Mouse (Mus musculus) layer of hippocampus, postnatal 14 days (tissue): ENCODE data around the gene Jarid2. TPM values are rescaled to one million over a fixed set of nuclear protein-coding genes. Genes with fewer than 3 reads are reported as not detected.
A peak's percentile ranks its signal among the peaks of the same experiment; 100 is the strongest.

Experiments
- DNase-seq, 2 experiments: peaks; one replicate each; pipeline ENCODE4 v3.0.0; 2021 to 2022; ENCODE audit warnings: low spot score in 2 of 2, mixed read lengths in 1 of 2
- total RNA-seq, 2 experiments: library from RNA; stranded (reverse); gene quantifications; 2 replicates each; pipeline ENCODE4 v1.2.3; 2021

The Jarid2 gene
- total RNA-seq, 2 experiments from 2014 or later, result 38.4 to 40.2 TPM

DNA sequence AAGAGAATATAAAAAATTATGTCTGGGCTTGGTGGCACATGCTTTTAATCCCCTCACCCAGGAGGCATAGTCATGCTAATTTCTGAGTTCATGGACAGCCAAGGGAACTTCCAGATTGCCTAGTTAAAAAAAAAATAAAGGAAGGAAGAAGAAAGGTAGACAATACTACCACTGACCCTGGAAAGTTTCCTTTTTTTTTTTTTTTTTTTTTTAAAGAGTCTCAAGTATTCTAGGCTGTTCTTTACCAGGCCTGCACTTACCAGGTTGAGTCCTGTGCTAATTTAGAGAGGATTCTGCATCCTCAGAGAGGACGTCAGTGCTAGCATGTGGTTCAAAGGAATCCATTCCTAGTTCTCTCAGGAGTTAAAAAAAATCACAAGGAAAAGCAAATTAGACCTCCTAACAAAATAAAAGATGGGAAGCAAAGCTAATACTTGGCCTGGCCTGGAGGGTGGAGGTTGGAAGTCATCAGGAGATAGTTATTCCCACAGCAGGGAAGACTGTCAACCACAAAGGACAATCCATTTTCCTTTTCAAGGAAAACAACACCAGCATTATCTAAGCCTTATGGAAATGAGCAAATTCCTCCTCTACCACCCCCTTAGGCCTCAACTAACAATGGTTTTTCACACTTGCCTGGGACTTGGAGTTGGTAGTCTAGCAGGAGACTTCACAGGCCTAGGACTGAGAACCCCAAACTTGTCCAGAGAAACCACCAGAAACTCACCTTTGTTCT is 961 bp upstream of the Jarid2 start:
- DNase-seq, result no peak

DNA sequence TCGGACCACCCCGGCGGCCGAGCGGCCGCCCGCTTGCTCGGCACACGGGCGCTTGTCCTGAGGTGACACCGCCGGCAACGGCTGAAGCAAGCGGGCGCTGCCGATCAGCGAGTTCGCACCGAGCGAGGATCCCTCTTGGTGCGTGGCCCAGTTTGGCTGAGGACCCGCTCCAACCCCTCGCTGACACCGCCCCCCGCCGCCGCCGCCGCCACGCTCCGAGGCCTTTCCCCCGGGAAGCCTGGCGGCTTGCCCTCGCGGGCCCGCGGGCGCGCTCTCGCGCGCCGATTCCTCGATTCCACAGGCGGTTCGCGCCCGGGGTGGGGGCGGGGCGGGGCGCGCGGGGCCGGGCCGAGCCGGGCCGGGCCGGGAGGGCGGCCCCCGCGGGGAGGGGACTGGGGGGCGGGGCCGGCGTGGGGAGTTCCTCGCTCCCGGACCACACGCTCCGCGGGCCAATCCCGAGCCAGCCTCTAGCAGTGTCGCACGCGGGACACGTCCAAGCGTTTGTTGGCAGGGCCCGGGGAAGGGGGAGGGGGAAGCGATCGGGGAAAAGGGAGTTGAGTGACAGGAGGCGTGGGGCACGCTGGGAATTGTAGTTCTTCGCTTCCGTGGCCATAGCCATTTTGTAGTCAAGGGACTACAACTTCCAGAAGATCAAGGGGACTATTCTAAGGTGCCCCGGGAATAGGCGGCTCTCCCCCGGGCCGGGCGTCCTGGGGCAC is 1.0 kb downstream of the Jarid2 start:
- DNase-seq, result peak; percentile 100

DNA sequence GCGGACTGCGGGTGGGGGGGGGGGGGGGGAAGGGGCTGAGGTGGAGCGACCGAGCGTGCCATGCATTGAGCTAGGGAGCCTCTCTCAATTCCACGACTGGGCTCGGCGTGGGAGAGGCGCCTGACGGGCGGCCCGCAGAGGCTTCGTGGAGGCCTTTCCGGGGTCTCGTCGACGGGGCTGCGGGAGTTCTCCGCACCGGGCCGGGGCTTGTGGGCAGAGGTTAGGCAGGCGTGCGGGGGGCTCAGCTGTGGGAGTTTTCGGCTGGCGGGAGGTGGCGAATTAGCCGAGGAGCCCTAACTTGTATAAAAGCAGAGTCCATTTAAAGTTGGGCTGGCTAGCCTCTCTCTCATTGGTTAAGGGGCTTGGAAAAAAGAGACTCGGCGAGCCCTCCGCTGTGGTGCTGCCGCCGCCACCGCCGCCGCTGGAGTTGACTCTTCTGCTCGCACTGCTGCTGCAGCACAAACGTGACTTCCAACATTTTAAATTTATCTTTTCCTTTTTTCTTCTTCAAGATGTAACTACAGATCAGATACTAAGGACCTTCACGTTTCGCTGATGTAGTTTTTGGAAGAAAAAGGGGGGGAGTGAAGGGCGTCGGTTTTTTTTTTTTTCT is 1.8 kb downstream of the Jarid2 start:
- peak; percentile 92 to 98 for DNase-seq

DNA sequence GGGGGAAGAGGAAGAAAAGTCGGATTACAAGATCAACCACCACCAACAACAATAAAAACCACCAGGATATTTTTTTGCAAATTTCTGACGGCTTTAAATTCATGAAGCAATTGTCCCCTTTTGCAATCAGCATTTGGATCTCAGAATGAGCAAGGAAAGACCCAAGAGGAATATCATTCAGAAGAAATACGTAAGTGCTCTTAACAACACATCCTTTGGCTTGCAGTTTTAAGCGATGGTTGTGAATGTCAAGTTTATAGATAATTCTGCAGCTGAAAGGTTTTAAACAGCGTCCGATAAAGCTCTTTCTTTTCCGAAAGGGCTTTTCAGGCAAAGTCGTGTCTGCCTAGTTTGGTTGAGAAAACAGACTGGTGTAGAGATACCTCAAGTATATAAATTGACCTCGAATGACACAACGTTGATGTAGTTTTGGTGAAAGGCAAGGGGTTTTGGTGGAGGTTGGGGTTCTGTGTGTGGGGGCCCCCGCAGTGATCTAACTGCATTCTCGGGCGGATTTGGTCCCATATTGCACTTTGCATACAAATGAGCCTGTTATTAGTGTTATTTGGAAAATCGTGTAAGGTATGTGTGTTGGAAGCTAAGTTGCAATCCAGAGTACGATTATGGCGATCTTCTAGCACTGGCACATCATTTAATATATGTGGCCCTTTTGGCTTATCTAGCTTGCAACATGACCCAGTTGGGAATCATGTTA is 2.6 kb downstream of the Jarid2 start:
- peak in 1 of 2 experiments; percentile 13 for DNase-seq

DNA sequence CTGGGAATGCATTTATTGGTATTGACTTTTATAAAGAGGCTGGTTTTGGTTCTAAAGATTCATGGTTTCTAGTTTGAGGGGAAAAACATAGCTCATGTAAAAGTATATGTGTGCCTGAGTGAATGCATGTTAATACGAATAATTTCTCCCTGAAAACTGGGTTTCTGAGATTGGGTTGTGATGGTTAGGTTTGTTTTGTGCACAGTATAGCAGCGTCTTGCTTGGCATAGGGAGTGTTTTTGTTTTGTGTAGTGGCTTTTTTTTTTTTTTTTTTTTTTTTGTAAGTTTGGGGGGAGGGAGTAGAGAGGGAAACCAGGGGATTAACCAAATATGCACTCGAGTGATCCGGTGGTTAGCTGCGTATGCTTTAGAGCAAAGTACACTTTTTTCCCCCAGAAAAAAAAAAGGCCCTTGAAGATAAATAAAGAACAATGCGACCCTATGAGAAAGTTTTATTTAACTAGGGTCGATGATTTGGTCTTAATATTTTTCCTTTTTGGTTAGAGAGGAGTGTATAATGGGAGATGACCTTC is 3.2 kb downstream of the Jarid2 start:
- DNase-seq, result no peak

DNA sequence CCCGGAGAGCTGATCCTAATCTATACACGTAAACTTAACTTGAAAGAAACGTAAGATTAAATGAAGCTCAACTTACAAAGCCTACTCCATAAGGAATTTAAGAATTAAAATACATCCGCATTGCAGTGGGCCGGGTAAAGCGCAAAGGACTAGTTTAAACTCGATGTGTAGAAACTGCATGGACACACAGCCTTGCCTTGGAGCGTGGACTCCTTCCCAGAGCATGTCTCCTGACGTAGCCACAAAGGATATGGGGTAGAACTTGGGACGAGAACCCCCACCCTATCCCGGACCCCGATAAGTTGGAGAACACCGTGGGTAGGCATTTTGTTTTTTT is 3.7 kb downstream of the Jarid2 start:
- DNase-seq, result peak in 1 of 2 experiments; percentile 33

DNA sequence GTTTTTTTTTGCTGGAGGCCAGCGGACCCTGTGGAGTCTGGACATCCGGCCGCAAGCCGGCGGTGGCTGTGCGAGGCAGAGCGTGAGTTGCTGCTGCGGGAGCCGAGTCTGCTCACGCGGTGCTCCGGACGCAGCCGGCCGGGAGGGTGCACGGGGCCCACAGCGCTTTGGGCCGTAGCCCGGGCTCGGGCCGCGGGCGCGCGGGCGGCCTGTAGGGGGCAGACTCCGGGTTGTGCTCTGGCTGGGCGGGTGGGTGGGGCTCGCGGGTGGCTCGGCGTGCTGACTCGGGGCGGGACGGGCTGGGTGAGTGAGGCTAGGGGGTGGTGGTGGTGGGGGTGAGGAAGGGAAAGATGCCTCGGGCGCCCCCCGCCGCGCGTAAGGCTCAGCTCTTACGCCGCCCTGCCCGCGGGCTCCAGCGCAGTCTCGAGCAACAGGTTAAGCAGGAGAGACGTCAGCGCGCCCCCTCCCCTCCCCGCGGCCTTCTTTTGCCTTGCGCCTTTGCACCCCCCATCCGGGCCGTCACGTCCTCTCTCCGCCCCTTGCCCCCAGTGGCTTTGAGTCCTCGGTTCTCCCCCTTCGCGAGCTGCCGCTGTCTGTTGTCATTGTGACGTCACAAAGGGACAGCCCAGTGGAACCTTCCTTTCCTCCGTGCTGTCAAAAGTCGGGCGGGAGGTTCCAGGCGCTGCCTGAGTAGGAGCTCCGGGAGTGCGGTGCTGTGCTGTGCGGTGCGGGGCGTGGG is 4.3 kb downstream of the Jarid2 start:
- DNase-seq, result peak; percentile 66 to 74

DNA sequence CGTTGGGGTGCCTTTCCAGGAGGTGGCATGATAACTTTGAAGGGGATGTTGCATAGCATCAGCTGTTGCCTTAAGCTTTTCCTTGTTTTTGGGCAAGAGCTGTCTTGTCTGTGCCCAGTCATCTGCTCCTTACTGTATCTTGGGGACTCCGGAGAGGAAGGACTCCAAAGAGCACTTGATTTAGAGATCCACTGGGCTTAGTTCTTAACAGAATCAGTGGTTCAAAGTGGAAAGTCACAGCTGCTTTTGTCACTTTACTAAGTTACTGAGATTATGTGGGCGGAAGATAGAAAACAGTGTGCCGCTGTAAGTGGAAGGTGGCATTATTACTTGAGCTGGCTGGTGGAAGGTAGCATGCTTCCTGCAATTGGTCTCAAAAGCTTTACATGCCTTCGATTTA is 5.2 kb downstream of the Jarid2 start:
- DNase-seq, result no peak

DNA sequence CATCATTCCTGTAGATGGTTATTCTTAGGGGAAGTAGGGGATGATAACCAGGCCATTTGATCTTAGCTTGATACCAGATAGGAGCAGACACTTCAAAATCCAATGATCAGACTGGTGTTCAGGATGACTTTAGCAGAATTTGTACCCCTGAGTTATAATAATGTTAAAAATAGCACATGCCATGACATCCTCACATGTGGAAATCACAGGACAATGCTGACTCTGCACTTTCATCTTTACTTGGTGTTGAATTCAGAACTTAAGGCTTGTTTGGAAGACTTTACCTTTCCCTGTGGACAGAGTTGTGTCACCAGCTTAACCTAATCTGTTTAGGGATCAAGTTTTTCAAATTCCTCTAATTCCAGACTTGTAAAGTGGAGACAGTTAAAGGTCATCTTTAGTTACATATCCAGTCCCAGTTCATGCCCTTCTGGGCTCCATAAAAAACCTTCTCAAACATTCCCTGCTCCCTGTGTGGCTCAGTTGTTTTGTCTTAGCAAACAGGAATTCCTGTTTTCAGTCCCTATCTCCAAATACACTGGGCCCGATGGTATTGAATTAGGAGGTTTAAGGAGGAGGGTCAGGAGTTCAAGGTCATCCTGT is 5.9 kb downstream of the Jarid2 start:
- no peak for DNase-seq

DNA sequence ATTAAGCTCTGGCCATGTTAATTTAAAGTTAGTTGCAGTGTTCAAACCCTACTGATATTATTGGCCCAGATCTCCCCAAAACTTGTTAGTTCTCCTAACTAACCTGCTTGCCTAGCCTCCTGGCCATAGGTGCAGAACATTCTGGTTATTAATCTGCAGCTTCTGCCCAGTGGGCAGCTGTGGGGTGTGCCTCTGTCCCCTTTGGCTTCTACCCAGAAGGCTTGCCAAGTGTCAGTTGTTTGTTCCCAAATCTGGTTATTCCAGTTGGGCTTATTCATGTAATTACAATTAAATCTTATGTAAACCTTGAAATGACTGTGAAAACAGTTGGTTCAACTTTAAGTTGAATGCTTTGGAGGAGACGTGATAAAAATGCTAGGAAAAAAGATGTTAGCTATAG is 8.0 kb downstream of the Jarid2 start:
- DNase-seq, result no peak

DNA sequence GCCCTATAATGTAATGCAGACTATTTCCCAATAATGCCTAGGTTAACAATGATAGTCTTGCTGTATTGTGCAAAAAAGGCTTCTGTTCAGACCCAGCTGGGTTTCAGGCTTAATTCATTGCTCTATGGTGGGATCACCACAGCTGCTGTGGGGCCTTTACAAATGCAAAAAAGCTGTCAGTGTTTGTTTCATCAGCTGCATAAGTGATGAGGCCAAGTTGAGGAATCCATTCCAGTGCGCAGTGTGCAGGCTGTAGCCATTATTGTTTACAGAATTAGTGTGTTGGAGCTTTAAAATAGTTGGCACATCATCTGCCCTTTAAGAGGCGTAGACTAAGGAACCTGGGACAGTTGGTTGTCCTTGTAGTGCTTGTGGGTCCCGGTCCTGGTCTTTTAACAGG is 22.5 kb downstream of the Jarid2 start:
- DNase-seq, result peak; percentile 22 to 67

DNA sequence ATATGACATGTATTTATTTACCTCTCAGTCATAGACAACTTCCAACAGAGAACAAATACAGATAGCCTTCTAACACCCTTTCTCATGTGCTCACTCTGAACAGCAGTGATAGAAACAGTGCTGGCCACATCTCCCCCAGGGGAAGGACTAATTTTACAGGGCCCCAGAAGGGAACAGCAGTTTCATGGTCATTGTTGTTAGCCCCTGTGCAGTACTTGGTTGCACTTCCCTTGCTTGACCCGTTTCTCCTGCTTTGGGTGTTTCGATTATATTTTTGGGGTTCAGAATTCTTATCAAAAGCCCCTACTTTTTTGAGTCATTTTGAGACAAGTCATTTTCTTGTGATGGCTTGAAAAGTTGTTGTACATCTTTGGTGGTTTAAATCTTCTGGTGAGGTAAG is 23.9 kb downstream of the Jarid2 start:
- no peak for DNase-seq

DNA sequence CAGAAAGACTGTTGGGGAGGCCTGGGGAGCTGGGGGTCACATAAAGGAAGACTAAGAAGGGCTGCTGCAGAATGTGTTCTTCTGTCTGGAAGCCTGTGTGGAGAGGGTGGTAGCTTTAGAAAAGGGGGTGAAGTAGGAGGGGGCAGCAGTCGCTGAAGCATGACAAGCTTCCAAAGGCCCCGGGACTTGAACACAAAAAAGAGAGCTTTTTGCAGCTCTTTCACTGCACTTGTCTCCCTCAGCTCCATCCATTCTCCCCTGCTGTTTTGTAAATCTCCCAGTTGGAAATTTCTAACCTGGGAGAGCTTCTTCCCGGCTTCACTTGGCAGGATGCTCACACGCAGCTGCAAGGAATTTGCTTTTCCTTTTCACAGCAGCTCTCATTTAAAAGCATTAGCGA is 26.2 kb downstream of the Jarid2 start:
- DNase-seq, result no peak

DNA sequence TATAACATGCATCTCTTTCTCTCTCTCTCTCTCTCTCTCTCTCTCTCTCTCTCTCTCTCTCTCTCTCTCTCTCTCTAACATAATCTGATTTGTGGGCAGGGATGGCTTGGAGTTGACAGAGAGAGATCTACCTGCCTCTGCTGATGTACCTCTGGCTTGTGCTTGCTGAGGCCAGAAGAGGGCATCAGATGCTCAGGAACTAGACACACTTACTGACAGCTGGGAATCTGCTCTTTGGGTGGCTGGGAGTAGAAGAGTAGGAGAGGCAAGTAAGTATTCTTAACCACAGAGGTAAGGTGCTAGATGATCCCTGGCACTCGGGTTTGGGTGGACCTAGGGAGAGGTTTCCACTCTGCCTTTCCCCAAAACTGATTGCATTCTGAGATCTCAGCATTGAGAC is 29.5 kb downstream of the Jarid2 start:
- no peak for DNase-seq

DNA sequence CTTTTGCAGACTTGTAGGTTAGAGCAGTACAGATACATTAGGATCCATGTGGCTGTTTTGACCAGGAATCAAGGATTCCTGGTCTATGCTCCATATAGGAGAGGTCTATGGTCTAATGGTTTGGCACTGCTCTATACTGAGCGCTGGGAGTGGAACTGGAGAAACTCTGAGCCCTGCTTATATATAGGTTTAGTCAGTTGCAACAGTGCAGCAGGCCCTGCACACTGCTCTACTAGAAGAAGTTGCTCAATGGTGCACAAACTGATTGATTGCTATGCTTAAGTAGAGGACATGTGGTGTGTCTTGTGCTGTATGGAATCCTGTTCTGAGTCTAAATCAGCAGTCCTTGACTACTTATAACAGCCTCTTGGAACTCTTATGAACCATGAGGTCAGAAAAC is 31.5 kb downstream of the Jarid2 start:
- DNase-seq, result no peak

DNA sequence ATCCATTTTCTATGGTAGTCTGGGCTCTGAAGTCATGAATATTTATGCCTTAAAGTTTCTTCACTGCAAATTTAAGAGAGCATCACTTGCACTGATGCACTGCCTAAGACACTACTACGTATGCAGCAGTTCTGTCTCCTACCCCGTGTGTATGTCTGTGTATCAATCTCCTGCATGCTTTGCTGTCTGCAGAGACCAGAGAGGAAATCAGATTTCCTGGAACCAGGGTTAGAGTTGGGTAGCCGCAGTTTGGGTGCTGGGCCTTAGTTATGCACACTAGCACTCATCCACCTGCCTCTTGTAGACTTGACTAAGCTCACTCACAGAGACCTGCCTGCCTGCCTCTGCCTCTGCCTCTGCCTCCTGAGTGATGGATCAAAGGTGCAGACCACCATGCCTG is 33.8 kb downstream of the Jarid2 start:
- DNase-seq, result no peak

DNA sequence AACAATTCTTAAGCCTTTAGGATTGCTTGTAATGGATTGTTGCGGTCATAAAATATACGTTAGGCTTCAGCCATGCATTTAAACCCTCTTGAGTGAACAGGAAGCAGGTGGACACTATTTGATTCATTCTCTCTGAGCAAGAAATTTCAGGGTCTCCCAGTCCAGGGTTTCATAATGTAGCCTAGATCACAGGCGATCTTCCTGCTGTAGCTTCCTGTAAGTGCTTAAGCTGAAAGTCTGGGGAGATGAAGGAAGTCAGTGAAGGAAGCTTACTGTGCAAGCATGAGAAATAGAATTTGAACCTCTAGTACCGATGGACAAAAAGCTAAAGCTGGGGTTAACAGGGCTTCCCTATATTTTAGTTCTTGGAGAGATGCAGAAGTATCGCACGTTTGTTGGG is 38.5 kb downstream of the Jarid2 start:
- DNase-seq, result no peak

DNA sequence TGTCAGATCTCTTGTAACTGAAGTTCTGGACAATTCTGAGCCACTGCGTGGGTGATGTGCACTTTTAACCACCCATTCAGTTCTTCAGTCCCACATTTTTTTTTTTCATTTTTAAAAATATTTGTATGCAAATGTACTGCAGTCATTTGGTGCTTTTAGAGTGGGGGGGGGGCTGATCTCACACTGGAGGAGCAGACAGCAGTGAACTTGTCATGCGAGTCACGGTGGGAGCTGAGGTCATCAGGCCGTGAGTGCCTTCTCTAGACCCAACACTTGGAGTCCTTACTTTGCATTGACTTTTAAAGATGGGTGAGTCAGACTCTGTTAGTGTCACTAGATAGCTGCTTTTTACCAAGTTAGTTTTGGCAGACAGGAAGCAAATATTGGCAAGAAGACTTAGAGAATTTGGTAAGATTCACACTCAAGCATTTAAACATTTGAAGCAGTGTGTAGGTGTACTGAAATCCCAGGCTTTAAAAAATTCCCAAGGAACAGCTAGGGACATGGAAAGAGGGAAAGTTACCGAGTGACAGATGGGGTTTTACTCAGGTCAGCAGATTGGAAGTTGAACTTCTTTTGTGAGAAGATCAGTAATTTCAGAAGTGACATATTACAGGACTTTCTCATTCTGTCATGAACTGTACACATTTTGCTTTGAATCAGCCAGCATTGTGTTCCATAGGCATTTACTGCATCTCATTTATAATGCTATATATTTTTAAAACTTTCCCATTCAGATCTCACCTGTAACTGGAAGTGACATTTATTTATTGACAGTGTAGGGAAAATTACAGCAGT is 41.7 kb downstream of the Jarid2 start:
- no peak for DNase-seq

DNA sequence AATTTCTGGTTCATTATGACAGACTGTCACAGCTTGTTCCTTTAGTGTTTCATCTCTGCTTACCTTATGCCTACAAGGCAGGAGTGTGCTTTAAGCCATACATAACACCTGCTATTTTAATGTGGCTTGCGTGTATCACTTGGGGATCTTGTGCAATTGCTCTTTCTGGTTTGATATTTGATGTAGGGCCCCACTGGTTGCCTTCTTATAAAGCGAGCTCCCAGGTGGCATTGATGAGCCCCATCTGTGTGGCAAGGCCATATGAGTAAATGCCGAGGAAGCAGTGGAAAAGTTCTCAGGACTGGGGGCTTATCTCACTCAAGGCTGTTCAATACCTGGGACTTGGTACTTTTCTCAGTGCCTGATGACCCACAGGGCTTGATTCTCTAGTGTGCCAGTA is 43.5 kb downstream of the Jarid2 start:
- no peak for DNase-seq

DNA sequence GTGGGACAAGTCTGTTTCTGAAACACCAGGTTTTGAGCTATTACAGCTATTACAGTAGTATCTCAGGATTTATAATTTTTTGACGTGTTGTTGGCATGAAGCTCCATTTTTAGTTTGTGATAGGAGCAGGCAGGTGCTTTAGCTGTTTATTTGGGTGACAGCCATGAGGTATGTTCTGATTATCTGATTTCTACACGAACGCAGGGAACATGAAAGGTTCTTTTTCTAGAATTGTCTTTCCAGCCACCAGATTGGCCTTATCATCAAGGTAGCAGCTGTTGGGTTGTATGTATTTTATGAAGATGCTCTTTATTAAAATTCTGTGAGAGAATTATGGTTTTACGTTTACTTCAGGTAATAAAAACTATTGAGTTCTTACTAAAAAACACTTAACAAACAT is 45.1 kb downstream of the Jarid2 start:
- no peak for DNase-seq
